Mouse (Mus musculus): ENCODE measurements around the gene Hoxb7. TPM values are rescaled to one million over a fixed set of nuclear protein-coding genes. Genes with fewer than 3 reads are reported as not detected.

The Hoxb7 gene
- polyA plus RNA-seq, 1 experiment from 2014 or later, result 65.9 TPM

DNA sequence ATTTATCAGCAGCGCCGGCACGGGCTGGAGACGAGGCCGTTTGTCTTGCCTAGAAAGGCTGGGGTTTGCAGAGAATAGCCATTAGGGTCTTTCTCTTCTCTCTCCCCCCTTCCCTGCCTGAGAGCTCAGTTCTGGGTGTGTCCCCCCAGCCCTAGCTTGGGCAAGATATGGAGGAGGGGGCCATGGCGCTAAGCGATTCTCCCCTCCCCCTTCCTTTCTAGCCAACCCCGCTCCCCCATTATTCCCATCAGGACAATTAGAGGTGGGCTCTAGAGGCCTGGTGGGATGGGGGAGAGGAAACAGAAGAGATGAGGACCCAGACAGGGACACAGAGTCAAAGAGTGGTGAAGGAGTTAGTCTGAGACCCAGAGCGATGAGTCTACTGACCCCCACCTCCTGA, 988 bp downstream of the Hoxb7 start:
- peak overlapping the region; percentile 100 for H3K9ac ChIP-seq (ENCODE audit: low read length)
- H3K36me3 ChIP-seq (ENCODE audit: control insufficient read depth, insufficient read depth, low read length), result no peaks in the 10 kb centered on the region
- no peaks in the 10 kb centered on the region for H3K27me3 ChIP-seq (ENCODE audit: control insufficient read depth, insufficient read depth, low read length)
- H3K4me1 ChIP-seq (ENCODE audit: control insufficient read depth, insufficient read depth, low read length), result peaks cover 18% of the 10 kb centered on the region
- ATAC-seq (ENCODE audit: insufficient read depth, low FRiP score, low TSS enrichment) (peak; percentile 22), DNase-seq (ENCODE audit: low spot score) (no peak)
- no peaks in the 10 kb centered on the region for H3K9me3 ChIP-seq (ENCODE audit: control insufficient read depth, low read length)
- peak overlapping the region; percentile 100 for H3K27ac ChIP-seq (ENCODE audit: low read depth, low read length)
- H3K4me3 ChIP-seq (ENCODE audit: low read depth, low read length), result peak overlapping the region; percentile 96
- under 1% methylated on average over 9 of the region's 9 CpGs for WGBS
- H3K4me2 ChIP-seq (ENCODE audit: low read depth), result peak overlapping the region; percentile 100

DNA sequence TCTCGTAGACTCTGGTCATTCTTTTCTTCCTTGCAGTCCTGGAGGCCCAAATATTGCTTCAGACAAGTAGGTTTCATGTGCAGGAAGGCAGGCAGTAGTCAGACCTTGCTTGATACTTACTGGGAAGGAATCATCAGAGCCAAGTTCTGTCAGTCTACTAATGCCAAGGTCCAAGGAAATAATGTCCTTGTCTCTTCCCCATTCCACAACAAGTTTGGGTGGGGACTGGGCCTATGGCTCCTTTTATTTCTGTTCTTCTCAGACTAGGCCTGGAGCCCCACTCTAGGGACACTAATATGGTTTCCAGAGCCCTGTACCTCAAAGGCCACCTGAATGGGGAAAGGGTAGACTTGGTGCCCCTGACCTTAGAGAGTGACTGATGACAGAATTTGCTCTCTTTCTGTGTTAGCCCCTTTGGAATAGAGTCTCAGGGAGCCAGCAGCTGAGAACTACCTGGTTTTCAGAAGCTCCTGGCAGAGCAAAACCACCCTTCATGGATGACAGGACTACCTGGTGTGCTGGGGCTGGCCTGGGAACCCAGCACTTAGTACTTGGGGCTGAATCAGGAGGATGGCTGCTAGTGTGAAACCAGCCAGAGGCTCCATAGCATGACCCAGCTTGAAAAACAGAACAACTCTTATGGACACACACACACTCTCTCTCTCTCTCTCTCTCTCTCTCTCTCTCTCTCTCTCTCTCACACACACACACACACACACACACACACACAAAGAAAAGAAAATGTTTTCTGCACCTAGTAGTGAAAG, 2.2 kb downstream of the Hoxb7 start:
- Histone ChIP-seq H3K27ac (ENCODE audit: low read depth, low read length) (peak overlapping the region; percentile 100), H3K4me1 (ENCODE audit: control insufficient read depth, insufficient read depth, low read length) (peaks cover 18% of the 10 kb centered on the region), H3K36me3 (ENCODE audit: control insufficient read depth, insufficient read depth, low read length) (no peaks in the 10 kb centered on the region), H3K9ac (ENCODE audit: low read length) (peak overlapping the region; percentile 100), H3K9me3 (ENCODE audit: control insufficient read depth, low read length) (no peaks in the 10 kb centered on the region), H3K27me3 (ENCODE audit: control insufficient read depth, insufficient read depth, low read length) (no peaks in the 10 kb centered on the region), H3K4me2 (ENCODE audit: low read depth) (peak overlapping the region; percentile 100), H3K4me3 (ENCODE audit: low read depth, low read length) (peak overlapping the region; percentile 96)
- no peak for ATAC-seq (ENCODE audit: insufficient read depth, low FRiP score, low TSS enrichment)
- no peak for DNase-seq (ENCODE audit: low spot score)
- 13% methylated on average over 1 of the region's 1 CpGs for WGBS

DNA sequence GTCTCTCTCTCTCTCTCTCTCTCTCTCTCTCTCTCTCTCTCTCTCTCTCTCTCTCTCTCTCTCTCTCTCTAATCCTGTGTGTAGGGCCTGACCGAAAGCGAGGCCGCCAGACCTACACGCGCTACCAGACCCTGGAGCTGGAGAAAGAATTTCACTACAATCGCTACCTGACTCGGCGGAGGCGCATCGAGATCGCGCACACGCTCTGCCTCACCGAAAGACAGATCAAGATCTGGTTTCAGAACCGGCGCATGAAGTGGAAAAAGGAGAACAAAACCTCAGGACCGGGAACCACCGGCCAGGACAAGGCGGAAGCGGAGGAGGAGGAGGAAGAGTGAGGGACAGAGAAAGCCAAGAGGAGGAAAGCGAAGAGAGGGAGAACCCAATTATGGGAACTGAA, 2.9 kb downstream of the Hoxb7 start:
- no peak for ATAC-seq (ENCODE audit: insufficient read depth, low FRiP score, low TSS enrichment)
- 9% methylated on average over 21 of the region's 21 CpGs for WGBS

DNA sequence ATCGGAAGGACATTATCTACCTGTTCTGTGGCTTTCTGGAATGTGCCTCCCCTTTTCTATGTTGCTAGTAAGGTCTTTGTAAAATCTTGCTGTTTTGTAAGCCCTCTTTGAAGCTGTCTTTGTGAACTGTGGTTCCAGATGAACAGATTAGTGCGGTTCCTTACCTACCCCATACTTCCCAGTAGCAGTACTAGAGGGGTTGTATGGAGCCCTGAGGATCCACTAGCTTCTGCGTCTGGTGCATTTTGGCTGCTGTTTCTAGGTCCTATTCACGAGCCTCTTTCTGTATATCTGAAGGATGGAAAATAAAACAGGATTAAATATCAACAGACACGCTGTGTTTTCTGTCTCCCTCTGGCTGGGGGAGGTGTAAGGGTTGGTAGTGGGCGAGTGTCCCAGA, 3.4 kb downstream of the Hoxb7 start:
- Histone ChIP-seq H3K4me3 (ENCODE audit: low read depth, low read length) (peak overlapping the region; percentile 96), H3K36me3 (ENCODE audit: control insufficient read depth, insufficient read depth, low read length) (no peaks in the 10 kb centered on the region), H3K9ac (ENCODE audit: low read length) (peak overlapping the region; percentile 100), H3K27me3 (ENCODE audit: control insufficient read depth, insufficient read depth, low read length) (no peaks in the 10 kb centered on the region), H3K4me1 (ENCODE audit: control insufficient read depth, insufficient read depth, low read length) (peaks cover 18% of the 10 kb centered on the region), H3K27ac (ENCODE audit: low read depth, low read length) (peak overlapping the region; percentile 100), H3K9me3 (ENCODE audit: control insufficient read depth, low read length) (no peaks in the 10 kb centered on the region), H3K4me2 (ENCODE audit: low read depth) (peak overlapping the region; percentile 100)
- DNase-seq (ENCODE audit: low spot score) (no peak), ATAC-seq (ENCODE audit: insufficient read depth, low FRiP score, low TSS enrichment) (no peak)
- 21% methylated on average over 6 of the region's 6 CpGs for WGBS

More for the DNA sequence above, 2.9 kb downstream of the Hoxb7 start:
- Histone ChIP-seq H3K9ac (ENCODE audit: low read length) (peak overlapping the region; percentile 100), H3K36me3 (ENCODE audit: control insufficient read depth, insufficient read depth, low read length) (no peaks in the 10 kb centered on the region), H3K4me3 (ENCODE audit: low read depth, low read length) (peak overlapping the region; percentile 96), H3K27me3 (ENCODE audit: control insufficient read depth, insufficient read depth, low read length) (no peaks in the 10 kb centered on the region), H3K27ac (ENCODE audit: low read depth, low read length) (peak overlapping the region; percentile 100), H3K4me1 (ENCODE audit: control insufficient read depth, insufficient read depth, low read length) (peaks cover 18% of the 10 kb centered on the region), H3K4me2 (ENCODE audit: low read depth) (peak overlapping the region; percentile 100), H3K9me3 (ENCODE audit: control insufficient read depth, low read length) (no peaks in the 10 kb centered on the region)
- no peak for DNase-seq (ENCODE audit: low spot score)

DNA sequence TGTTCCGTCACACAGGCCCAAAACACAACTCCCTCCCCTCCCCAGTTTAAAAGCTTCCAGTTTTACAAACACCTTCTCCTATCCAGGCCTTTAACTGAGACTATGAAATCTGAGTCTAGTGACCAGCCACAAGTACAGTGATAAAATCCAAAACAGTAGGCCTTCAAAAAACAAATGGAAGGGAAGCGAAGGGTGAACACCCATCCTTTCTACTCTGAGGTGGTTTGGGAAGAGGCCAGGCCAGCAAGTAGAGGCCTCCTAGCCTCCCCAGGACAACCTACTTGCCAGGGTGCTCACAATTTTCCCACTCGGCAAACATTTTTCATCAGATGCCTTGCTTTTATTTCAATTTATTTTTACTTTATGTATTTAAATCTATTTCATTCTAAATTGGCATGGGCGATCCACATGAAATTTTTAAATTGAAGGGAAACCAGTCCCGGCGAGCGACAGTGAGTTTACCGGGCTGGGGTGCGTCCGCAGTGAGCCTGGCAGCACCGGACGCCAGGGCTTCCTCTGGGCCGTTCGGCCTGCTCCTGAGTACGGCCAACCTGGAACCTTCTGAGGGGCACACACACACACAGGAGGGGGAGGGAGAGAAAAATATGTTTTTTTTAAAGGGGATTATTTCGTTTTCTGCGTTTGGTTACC, 4.4 kb downstream of the Hoxb7 start:
- H3K27ac ChIP-seq (ENCODE audit: low read depth, low read length), result peak overlapping the region; percentile 100
- peak overlapping the region; percentile 100 for H3K9ac ChIP-seq (ENCODE audit: low read length)
- H3K9me3 ChIP-seq (ENCODE audit: control insufficient read depth, low read length), result no peaks in the 10 kb centered on the region
- peak overlapping the region; percentile 96 for H3K4me3 ChIP-seq (ENCODE audit: low read depth, low read length)
- H3K36me3 ChIP-seq (ENCODE audit: control insufficient read depth, insufficient read depth, low read length), result no peaks in the 10 kb centered on the region
- ATAC-seq (ENCODE audit: insufficient read depth, low FRiP score, low TSS enrichment) (no peak), DNase-seq (ENCODE audit: low spot score) (no peak)
- 8% methylated on average over 17 of the region's 17 CpGs for WGBS
- peak overlapping the region; percentile 100 for H3K4me2 ChIP-seq (ENCODE audit: low read depth)
- no peaks in the 10 kb centered on the region for H3K27me3 ChIP-seq (ENCODE audit: control insufficient read depth, insufficient read depth, low read length)
- H3K4me1 ChIP-seq (ENCODE audit: control insufficient read depth, insufficient read depth, low read length), result peaks cover 18% of the 10 kb centered on the region

DNA sequence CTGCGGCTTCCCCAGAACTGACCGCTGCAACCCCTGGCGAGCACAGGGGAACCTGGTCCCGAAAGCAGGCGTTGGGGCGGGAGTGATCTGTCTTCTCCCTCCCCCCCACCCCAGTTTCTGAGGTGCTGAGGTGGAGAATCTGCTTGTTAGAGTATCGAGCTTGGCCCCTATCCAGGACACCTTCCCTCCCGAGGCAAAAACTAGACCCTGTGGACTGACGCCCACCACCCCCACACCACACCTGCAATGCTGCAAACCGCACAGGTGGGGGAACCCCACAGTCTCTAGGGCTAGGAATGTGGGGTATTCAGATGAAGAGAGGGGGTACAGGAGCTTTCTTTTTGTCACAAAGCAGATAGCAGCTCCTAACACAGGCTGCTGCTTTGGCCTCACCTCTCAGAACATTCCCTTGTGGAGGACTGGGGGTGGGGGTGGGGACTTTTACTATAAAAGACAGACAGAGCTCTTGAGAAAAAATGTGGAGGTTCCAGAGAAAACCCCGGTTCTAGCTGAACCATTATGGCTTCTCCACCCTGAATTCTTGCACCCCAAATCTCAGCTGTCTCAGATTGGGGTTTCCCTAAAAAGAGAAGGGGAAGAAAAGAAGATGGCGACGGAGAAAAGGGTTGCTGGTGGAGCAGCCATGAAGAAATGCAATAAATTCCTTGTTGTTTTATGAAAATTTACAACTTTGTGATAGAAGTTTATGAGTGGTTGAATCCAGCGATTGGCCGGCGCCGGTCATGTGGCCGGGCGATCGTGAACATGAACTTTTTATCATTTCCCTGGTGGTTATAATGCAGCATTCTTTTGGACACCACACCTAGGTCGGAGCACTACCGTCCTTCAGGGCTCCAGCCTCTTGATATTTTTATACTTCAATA, 5.5 kb downstream of the Hoxb7 start, which contains the start of gene Hoxb6:
Hoxb6 (plus strand) TSS at position 796 of the 884 bp plus-strand sequence.
- Histone ChIP-seq H3K36me3 (ENCODE audit: control insufficient read depth, insufficient read depth, low read length) (no peaks in the 10 kb centered on the region), H3K4me1 (ENCODE audit: control insufficient read depth, insufficient read depth, low read length) (peaks cover 20% of the 10 kb centered on the region), H3K4me3 (ENCODE audit: low read depth, low read length) (peak within 1 kb of the TSS; percentile 96), H3K9ac (ENCODE audit: low read length) (peak within 1 kb of the TSS; percentile 100), H3K27me3 (ENCODE audit: control insufficient read depth, insufficient read depth, low read length) (no peaks in the 10 kb centered on the region), H3K9me3 (ENCODE audit: control insufficient read depth, low read length) (no peaks in the 10 kb centered on the region), H3K27ac (ENCODE audit: low read depth, low read length) (peak within 1 kb of the TSS; percentile 100), H3K4me2 (ENCODE audit: low read depth) (peak within 1 kb of the TSS; percentile 100)
- DNase-seq (ENCODE audit: low spot score), result no peak
- ATAC-seq (ENCODE audit: insufficient read depth, low FRiP score, low TSS enrichment), result peak; percentile 45; the same call in 1 of the 2 replicates
- whole genome bisulfite sequencing, result 2% methylated on average over 22 of the region's 22 CpGs

DNA sequence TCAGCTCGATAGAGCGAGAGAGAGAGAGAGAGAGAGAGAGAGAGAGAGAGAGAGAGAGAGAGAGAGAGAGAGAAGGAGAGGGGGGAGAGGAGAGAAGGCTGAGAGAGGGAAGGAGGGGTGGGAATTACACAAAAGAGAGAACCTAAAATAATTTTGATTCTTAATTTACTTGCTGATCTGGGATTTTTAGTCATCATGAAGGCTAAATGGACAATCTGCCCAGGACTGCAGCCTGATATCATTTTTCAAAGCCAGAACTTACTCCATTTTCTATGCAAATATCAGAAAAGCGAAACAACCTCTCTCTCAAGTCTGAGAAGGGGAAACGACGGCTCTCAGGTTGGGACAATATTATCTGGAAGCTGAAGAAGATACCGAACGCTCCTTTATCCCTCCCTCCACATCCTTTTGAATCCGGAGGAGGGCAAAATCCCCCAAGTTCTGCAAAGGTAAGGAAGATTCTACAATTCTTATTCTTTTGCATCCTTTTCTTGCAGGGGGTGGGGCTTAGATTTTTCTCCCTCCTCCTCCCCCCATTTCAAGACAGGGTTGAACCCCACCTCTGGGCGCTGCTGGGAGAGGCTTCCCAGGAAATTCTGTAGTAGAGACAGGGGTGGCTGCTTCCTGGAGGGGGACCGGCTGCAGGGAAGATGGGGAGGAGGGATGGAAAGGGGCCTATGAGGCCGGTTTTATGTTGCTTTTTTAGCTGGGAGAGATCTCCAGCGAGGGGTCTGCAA, 6.3 kb downstream of the Hoxb7 start:
- DNase-seq (ENCODE audit: low spot score), result no peak
- no peak for ATAC-seq (ENCODE audit: insufficient read depth, low FRiP score, low TSS enrichment)
- Histone ChIP-seq H3K36me3 (ENCODE audit: control insufficient read depth, insufficient read depth, low read length) (no peaks in the 10 kb centered on the region), H3K9ac (ENCODE audit: low read length) (peak overlapping the region; percentile 100), H3K4me1 (ENCODE audit: control insufficient read depth, insufficient read depth, low read length) (peaks cover 20% of the 10 kb centered on the region), H3K27ac (ENCODE audit: low read depth, low read length) (peak overlapping the region; percentile 100), H3K4me2 (ENCODE audit: low read depth) (peak overlapping the region; percentile 100), H3K27me3 (ENCODE audit: control insufficient read depth, insufficient read depth, low read length) (no peaks in the 10 kb centered on the region), H3K9me3 (ENCODE audit: control insufficient read depth, low read length) (no peaks in the 10 kb centered on the region), H3K4me3 (ENCODE audit: low read depth, low read length) (peak overlapping the region; percentile 96)
- WGBS, result 2% methylated on average over 12 of the region's 12 CpGs
